Mouse (Mus musculus): ENCODE measurements at regions not wholly inside any gene's neighbourhood (a gene's known extent, or its start where the extent isn't known, plus 50 kb on each side); places are given as distances from the start of the nearest gene placed in this dataset.
"Not testable (repeated sequence)": the region's sequence is repeated elsewhere in the genome, so short reads cannot be mapped to it uniquely, and the experiment has no call there.

DNA sequence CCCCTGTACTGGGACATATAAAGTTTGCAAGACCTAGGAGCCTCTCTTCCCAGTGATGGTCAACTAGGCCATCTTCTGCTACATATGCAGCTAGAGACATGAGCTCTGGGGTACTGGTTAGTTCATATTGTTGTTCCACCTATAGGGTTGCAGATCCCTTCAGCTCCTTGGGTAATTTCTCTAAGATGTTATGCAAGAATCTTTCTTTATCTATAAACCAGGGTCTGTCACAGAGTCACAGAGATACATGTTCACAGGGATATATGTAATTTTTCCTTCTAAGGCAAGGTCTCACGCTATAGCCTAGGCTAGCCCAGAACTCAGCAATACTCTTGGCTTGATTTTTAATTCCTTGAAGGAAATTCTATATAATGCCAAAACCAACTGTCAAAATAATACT is 56.9 kb downstream of the Zfp36l1 start:
- DNase-seq (ENCODE audit: low spot score) = not testable (repeated sequence)

DNA sequence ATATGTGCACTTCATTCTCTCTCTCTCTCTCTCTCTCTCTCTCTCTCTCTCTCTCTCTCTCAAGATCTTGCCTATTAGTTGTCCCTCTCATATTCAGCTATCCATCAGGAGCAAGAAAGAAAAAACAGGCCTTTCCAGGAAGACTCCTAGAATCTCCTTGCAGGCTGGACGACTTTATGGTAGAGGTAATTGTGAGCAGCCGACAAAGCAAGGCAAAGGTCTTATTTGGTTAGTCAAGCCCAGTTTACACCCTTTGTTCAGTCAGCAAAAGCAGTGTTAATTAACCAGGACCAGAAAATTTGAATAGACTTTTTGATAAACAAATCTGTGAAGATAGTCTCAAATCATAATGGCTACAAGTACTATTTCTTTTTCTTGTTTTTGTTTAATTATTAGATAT is 57.4 kb downstream of the Zfp36l1 start:
- DNase-seq (ENCODE audit: low spot score) = no peak

DNA sequence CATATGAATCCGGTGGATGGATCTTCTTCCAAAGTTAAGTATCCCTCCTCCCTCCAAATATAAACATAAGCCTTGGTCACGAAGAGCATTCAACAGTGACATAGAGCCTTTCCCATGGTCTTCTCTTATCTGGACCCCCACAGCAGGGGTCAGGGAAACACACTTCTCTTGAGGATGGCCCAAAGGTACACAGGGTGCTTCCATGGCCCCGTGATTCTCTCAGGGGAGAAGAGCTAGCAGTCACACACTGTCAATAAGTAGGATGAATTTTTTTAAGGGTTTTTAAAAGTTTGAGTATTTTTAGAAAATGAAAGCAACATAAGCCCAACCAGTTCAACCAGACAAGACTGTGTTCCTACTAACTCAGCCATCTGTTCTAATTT is 58.2 kb downstream of the Zfp36l1 start:
- DNase-seq (ENCODE audit: low spot score) = no peak

DNA sequence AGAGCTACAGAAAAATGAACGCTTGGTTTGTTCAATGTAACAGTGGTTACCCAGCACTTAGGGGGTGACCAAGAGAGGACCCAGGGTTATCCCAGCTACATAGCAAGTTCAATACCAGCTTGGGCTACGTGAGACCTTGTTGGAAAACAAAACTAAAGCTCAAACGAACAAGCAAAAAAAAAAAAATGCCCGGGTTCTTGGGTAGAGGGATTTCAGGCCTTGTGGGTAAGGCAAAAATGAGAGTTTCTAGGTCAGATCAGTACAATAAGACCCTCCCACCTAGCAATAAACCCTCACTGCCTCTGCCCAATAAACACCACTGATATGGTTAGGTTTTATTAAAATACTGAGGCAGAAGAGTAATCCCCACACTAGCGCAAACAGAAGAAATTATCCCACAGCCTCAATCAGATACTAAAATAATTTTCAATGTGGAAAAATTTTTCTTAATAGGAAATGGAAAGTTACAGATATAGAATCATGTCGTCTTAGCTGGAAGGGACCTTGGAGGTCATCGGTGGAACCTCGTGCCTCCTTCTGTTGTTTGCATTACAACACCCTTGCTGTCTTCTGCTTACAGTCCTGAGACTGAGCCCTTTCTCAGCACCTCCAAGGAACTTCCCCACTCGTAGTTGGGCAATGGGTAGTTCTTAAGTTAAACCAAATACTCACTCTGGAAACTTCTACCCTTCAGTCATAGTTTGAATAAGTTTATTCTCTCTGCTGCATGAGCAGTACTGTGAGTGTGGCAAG is 58.7 kb downstream of the Zfp36l1 start:
- DNase-seq (ENCODE audit: low spot score) = no peak

DNA sequence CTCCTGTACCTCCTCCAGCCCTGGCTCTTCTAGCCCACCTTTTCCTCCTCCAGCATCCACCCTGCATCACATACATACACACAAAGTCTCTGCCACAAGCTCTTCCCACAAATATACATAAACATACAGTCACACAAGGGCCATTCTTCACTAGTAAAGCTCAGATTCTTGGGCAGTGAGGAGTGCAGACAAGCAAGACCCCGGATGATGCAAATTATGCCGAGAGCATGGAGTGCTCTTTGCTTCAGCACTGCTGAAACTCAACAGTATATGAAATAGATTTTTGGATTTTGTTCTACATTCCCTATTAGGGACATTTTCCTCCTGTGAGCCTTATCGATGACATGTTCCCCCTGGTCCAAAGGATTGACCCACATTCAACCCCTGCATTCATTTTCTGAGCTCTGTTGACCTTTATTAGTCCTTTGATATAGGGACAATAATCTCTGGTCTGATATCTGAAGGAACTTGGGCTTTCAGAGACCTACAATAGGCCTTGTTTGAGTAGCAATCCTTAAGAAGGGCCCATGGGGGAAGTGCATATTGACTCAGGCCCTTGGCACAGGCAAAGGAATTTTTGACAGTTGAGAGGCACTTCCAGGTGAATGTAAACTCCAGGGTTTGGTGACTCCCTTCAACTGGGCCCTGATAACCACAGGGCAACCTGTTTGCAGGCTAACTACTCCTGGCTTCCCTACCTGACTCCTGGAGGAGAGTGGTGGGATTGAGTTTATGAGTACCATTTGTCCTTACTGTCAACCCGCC is 64.4 kb downstream of the Zfp36l1 start:
- no peak for DNase-seq (ENCODE audit: low spot score)

DNA sequence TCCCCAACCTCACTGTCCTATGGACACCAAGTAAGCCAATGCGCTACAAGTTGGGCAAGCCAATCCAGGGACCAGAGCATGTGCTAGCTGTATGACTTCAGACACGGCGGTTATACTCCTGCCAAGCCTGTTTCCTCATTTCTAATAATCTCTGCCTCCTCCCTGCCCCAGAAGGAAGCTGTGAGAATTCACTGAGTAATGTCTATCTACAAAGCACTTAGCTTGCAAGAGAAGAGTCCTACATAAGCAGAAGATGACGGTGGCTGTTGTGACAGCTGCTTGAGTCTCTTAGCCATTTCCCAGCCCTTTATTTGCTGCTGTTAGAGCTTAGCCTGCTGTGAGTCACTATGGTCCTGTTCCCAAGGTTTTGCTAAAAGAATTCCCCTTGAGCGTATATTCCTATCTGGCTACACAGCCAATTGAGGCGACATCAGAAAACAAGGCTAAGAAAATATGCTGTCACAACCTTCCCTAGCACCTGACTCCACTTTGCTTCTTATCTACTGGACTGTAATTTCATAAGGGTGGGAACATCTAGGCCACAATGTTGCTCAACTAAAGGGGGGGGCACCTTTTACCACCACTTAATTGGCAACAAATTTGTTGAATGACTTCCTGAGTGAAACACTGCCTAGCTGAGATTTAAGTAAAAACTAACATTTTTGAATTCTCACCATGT is 66.0 kb downstream of the Zfp36l1 start:
- no peak for DNase-seq (ENCODE audit: low spot score)

DNA sequence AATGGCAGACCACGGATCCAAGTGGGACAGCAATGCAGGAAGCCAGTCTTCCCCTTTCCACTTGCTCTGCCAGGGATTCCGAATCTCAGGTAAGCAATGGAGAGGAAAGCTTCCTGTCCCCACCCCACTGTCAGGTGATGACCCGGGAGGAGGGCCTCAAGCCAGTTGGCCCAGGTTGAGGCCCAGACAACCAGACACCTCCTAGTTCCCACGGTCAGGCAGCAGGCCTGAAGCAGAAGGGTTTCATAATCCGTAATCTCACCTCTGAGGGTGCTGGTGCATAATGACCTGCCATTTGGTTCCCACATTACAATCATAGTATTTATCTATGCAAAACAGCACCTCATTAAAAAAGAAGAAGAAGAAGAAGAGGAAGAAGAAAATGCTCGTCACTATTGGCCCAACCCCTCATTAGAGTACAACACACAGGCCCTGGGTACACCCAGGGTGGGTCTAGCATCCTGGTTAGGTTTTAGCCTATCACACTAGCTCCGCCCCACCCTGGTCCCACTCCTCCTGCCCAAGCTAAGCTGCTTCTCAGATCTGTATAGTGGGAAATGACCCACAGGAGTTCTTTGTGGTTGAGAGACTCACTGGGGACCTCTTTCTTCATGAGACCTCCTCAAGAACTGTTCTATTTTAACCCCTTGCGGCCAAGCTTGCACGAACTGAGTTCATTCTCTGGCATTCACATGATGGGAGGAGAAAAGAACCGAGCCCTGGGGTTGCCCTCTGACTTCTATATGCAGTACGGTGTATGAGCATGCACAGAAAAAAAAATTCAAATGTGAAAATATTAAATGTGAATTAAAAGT is 71.1 kb downstream of the Zfp36l1 start:
- no peak for DNase-seq (ENCODE audit: low spot score)

DNA sequence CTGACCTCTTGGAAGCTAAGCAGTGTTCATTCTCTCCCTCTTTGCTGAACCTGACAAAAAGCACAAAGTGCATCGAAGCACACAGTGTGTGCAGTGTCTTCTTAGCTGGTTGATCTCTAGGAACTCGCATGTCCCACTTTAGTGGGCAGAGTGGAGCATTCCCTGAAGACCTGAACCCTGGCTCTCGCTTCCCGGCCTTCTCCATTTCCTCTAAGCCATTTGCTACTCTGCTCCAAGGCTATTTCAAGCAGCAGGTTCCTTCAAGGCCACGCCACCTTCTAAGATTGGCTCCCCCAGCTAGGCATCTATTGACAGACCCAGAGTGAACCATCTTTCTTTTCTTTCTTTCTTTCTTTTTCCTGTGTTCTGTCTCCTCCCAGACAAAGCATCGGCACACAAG is 71.8 kb downstream of the Zfp36l1 start:
- no peak for DNase-seq (ENCODE audit: low spot score)

DNA sequence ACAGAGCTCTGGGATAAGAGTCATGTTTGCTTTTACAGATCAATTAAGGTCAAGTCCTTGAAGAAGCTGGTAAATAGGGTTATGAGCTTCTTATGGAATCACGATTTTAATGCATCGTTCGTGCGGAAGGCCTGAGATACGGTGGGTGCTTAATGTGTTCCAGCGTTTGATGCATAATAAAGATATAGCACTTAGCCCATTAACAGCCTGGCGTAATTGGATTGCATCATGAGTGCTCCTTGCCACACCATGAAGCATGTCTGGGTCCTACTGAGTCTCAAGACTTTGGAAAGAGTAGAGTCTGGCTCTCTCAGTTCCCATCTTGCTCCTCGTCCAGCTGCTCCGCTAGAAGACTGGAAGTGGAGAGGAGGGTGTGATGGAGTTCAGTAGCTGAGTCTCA is 72.6 kb downstream of the Zfp36l1 start:
- DNase-seq (ENCODE audit: low spot score) = no peak

DNA sequence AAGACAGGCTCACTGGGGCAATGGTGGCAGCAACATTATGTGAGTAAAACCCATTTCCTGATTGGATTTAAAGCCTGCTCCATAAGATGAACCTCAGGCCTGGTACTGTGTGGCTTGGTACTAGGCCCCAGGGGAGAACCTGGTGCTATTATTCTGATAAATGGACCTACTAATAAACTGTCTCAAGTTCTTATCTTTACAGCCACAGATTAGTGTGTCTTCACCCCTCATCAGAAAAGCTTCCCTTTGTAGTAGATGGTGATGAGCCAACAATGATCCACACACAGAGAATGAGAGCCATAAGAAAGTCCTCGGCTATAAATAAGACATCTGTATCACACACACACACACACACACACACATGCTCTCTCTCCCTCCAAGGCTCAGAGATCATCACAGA is 73.7 kb downstream of the Zfp36l1 start:
- DNase-seq (ENCODE audit: low spot score) = no peak

DNA sequence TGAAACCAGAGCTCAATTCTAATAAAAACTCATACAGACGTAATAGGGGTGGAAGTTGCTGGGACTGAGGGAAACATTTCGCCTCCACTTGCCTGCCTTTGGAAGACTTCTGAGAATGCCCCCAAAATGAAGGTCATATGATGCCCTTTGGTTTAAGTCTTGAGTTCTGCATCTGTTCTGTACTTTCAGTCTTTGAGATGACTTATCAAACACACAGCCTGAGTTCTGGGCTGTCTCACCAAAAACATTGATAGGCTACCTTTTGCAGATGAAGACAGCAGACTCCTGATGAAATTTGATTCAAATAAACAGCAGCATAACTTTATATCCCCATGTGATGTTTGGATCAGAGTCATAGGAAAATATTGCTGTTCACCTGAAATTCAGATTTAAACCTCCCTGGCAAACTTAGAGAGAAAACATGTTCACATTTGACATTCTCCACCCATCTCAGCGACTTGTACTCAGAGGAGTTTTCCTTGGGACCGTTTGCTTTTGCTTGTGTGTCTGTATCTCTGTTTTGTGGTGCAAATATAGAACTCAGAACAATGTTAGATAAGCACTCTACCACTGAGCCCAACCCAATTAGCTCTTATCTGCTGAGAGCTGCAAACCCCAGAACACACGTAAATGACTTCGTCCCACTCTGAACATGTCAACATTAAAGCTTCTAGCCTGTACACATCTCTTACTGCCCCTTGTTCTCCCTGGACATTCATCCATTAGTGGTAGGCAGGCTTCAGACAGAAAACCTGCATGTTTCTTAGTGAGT is 77.1 kb downstream of the Zfp36l1 start:
- DNase-seq (ENCODE audit: low spot score) = no peak

DNA sequence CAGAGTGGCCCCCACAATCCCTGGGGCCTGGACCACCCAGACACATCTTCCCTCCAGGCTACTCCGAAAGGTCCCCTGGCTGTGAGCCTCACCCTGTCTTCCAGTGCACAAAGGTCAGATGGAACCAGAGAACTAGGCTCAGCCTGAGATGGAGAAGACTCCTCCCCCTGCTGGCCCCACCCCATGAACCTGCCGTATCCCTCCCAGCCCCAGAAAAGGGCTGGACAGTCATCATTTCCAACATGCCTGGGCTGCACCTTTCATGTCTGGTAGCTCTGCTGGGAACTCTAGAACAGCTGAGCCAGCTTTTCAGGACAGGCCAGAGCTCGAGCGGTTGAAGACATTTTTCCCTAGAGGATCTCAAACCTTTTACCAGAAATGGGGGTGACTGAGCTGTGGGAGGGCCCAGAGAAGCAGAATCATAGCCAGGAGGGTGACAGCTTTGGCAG is 77.8 kb downstream of the Zfp36l1 start:
- no peak for DNase-seq (ENCODE audit: low spot score)

DNA sequence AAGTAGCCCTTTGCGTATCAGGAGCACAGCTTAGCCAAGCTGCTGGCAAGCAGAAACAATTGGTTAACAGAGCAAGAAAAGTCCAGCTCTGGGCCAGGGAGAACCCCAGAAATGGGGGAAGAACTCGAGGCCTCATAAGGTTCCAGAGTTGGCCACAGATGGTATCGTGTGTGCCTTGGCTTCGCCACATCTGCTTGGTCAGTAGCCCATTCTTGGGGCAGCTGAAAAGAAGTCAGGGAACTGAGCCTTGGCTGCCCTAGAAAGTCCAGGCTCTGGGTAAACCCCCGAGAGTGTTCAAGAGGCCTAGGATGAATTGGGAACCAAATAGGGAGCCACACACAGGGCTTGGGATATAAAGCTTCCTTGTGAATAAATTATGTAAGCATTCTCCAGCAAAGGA is 78.7 kb downstream of the Zfp36l1 start:
- no peak for DNase-seq (ENCODE audit: low spot score)

DNA sequence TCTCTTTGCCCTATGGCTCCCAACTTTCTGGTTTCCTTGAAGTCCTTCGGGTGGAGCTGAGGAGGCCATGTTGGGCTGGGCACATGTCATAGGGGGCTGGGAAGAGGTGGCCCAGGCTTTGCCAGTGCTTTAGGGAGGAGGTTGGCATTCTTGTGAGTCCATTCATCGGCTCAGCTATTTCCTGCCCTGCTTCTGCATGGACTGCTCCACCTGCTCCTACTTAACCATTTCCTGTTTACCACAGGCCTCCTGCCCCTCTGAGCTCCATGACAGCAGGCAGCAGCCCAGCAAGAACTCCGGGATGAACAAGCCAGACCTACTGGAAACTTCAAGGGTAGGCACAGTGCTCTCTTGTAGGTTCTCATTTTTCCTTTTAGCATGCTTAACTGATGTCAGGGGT is 80.3 kb downstream of the Zfp36l1 start:
- no peak for DNase-seq (ENCODE audit: low spot score)

DNA sequence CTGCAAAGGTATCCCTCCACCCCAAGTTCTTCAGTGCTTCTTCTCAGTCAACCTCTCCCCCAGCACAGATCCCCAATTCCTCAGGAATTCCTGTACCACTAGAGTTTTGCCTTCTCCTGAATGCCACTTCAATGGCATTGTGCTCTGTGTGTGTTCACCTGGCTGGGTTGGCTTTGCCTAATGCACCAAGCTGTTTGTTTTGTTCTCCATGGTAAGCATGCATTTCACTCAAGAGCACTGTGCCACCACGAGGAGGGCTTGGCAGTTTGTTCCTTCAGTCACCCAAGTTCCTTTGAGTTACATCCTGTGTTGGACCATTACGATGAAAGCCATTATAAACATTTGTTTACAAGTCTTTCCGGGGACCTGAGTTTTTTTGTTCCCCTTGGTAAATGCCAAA is 84.5 kb downstream of the Zfp36l1 start:
- DNase-seq (ENCODE audit: low spot score) = no peak

DNA sequence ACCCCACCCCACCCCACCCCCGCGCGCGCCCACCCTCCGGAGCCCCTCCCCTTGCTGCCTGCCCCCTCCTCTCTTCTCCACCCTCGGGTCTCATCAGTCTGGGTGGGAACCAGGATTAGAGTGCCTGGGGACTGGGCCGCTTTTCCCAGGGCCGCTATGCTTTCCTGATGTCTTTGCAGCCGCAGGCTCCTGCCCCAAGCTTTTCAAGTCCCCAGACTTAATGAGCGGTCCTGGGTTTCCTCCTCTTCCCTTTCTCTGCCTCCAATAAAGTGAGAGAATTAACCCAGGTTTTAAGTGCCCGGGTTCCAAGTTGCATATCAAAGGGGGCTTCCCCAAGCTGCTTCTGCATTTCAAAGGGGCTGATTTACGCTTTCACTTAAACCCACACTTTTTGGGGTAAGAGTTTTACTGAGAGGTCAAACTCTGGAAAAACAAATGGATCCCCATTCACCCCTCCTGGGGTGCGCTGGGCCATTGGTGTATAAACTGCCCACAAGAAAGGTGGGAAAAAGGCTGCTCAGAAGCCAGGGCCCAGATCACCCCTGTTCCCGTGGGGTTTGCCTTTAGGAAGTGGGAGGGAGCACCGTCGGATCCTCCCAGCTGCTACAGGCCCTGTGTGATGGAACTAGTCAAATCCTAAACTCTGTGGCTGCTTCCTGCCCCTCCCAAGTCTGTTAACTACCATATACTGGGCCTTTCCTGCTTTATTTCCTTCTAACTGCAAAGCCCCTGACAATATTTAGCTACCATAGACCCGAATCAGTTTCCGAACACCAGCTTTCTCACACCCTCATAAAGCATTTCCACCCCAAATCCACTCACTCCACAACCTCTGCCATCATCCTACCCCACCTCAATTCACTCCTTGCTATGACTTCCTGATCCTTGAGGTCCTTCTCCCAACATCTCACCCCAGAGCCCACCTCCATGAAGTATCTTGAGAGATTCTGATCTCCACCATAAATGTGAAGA is 89.4 kb downstream of the Zfp36l1 start:
- DNase-seq (ENCODE audit: low spot score) = no peak

DNA sequence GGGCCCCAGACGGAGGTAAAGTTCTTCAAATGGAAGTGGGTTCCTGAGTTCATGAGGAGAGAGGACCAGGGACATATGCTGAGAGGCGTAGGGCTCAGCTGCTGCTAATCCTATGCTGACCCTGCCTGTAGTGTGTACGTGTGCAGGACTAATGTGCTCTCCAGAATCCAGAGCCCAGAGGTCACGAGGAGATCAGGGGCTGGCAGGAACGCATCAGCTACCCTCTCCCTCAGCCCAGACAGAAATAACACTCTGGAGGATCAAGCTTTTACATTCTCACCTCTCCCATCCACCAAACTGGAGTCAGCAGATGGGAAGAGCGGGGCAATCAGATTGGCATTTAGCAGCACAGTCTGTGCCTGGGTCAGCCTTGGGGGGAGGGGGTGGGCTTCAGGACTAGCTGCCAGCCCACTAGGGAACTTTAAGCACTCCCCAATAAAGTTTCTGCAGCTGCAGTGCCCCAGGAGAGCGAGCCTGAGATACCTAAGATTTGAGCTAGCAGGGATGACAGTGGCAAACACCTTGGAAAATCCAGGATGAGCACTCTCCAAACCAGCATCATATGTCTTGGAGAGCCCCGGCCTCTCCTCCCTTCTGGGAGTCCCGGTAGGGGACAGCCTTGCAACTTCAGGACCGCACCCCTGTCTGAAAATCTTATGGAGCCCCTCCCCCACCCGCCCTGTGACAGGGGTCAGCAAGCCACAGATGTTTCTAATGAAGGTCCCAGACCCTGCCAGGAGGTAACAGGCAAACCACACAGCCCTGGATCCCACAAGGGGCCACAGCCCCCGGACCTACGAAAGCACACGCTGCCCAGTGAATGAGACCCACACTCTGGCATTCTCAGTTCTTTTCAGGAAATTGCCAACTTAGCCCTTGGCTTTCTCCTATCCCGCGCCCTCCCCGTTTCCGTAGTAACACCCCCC is 90.4 kb downstream of the Zfp36l1 start:
- no peak for DNase-seq (ENCODE audit: low spot score)

DNA sequence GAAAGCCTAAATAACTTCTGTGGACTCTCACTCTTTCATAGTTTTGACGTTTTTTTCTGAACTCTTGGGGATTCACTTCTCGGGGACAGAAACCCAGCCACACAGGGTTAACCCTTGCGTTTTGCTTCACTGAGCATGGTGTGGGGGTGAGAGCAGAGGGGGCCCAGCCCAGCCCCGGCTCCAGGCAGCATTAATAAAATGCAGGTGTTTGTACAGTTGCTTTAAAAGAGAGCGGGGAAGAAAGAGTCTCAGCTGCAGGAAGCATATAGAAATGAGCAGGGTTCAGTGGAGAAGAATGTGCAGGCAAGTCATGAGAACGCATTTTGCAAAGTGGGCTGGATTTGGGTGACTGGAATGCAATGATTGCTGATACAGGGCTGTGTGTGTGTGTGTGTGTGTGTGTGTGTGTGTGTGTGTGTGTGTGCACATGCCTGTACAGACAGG is 91.8 kb downstream of the Zfp36l1 start:
- no peak for DNase-seq (ENCODE audit: low spot score)

DNA sequence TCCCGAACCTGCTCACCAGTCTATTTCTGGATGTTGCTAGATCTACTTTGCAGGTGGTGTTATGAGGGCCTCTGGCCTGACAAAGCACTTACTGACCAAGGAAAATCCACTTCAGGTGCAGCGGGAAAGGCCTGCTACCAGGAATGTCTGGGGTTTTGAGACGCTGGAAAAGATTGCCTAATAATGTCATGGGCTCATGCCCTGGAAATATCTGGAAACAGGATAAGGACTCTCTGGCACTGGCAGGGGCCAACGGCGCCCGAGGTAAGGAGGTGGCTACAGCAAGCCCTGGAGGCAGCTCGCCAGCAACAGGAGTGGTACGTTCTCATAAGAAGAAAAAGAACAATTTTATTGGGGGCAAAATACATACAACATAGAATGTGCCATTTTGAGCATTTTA is 94.7 kb downstream of the Zfp36l1 start:
- DNase-seq (ENCODE audit: low spot score) = no peak
